Mouse (Mus musculus): Measurements from ENCODE around the gene Cybc1. TPM values are rescaled to one million over a fixed set of nuclear protein-coding genes. Genes with fewer than 3 reads are reported as not detected.

Gene Cybc1
- polyA plus RNA-seq, 1 experiment from 2014 or later = 40.6 TPM

- Histone ChIP-seq H3K27me3 (ENCODE audit: control insufficient read depth, insufficient read depth, low read length) (no peaks in the 10 kb centered on the region), H3K4me3 (ENCODE audit: low read depth, low read length) (peak overlapping the region; percentile 68), H3K4me2 (replicated peaks; ENCODE audit: low read depth, low read length) (peak overlapping the region; percentile 56), H3K9ac (replicated peaks; ENCODE audit: low read depth, low read length) (peak overlapping the region; percentile 59), H3K27ac (ENCODE audit: low read length) (peak overlapping the region; percentile 81), H3K9me3 (ENCODE audit: control insufficient read depth, low read depth, low read length) (no peaks in the 10 kb centered on the region), H3K36me3 (ENCODE audit: control insufficient read depth, insufficient read depth, low read length) (peaks cover 22% of the 10 kb centered on the region; the same call in 1 of the 2 replicates), H3K4me1 (ENCODE audit: control insufficient read depth, insufficient read depth, low read length) (peaks cover 20% of the 10 kb centered on the region; the same call in 1 of the 2 replicates)
- ATAC-seq (ENCODE audit: insufficient number of reproducible peaks, insufficient read depth, low FRiP score, low read depth) = peak; percentile 42; the same call in 1 of the 2 replicates
- 4% methylated on average over 28 of the region's 28 CpGs for WGBS
Observed at GRCm38 (mm10) chr11:121237345-121238128, 8.4 kb upstream of the Cybc1 start.

GRCm38 (mm10) chr11:121236564-121237344 lies 7.6 kb upstream of the Cybc1 start, which contains the start of gene Narf:
TSS of gene Narf (plus strand) at chr11:121237253.
- Histone ChIP-seq H3K9me3 (ENCODE audit: control insufficient read depth, low read depth, low read length) (no peaks in the 10 kb centered on the region), H3K36me3 (ENCODE audit: control insufficient read depth, insufficient read depth, low read length) (peaks cover 15% of the 10 kb centered on the region; the same call in 1 of the 2 replicates), H3K4me1 (ENCODE audit: control insufficient read depth, insufficient read depth, low read length) (peaks cover 20% of the 10 kb centered on the region; the same call in 1 of the 2 replicates), H3K9ac (replicated peaks; ENCODE audit: low read depth, low read length) (peak within 1 kb of the TSS; percentile 59), H3K27me3 (ENCODE audit: control insufficient read depth, insufficient read depth, low read length) (no peaks in the 10 kb centered on the region), H3K27ac (ENCODE audit: low read length) (peak within 1 kb of the TSS; percentile 99), H3K4me3 (ENCODE audit: low read depth, low read length) (peak within 1 kb of the TSS; percentile 68), H3K4me2 (replicated peaks; ENCODE audit: low read depth, low read length) (peak within 1 kb of the TSS; percentile 56)
- under 1% methylated on average over 50 of the region's 50 CpGs for WGBS
- ATAC-seq (ENCODE audit: insufficient number of reproducible peaks, insufficient read depth, low FRiP score, low read depth) = peak; percentile 100

GRCm38 (mm10) chr11:121235475-121236238 lies 6.5 kb upstream of the Cybc1 start:
- Histone ChIP-seq H3K36me3 (ENCODE audit: control insufficient read depth, insufficient read depth, low read length) (peaks cover 10% of the 10 kb centered on the region; the same call in 1 of the 2 replicates), H3K4me3 (ENCODE audit: low read depth, low read length) (0 out of 2 replicates have a peak overlapping the region, but pooled peaks have one; percentile 68), H3K9me3 (ENCODE audit: control insufficient read depth, low read depth, low read length) (no peaks in the 10 kb centered on the region), H3K27ac (ENCODE audit: low read length) (peak overlapping the region; percentile 99), H3K4me1 (ENCODE audit: control insufficient read depth, insufficient read depth, low read length) (peaks cover 20% of the 10 kb centered on the region; the same call in 1 of the 2 replicates), H3K27me3 (ENCODE audit: control insufficient read depth, insufficient read depth, low read length) (no peaks in the 10 kb centered on the region), H3K4me2 (replicated peaks; ENCODE audit: low read depth, low read length) (peak overlapping the region; percentile 35), H3K9ac (replicated peaks; ENCODE audit: low read depth, low read length) (no peak overlapping the region)
- no peak for ATAC-seq (ENCODE audit: insufficient number of reproducible peaks, insufficient read depth, low FRiP score, low read depth)
- 26% methylated on average over 9 of the region's 9 CpGs for WGBS

- no peak for ATAC-seq (ENCODE audit: insufficient number of reproducible peaks, insufficient read depth, low FRiP score, low read depth)
- no peak overlapping the region for H3K27ac ChIP-seq (ENCODE audit: low read length)
Observed at GRCm38 (mm10) chr11:121232706-121233105, 3.6 kb upstream of the Cybc1 start.

GRCm38 (mm10) chr11:121231628-121232291 lies 2.6 kb upstream of the Cybc1 start:
- no peak overlapping the region for H3K4me3 ChIP-seq (ENCODE audit: low read depth, low read length)
- H3K9ac ChIP-seq (replicated peaks; ENCODE audit: low read depth, low read length) = no peak overlapping the region
- H3K9me3 ChIP-seq (ENCODE audit: control insufficient read depth, low read depth, low read length) = no peaks in the 10 kb centered on the region
- no peak for ATAC-seq (ENCODE audit: insufficient number of reproducible peaks, insufficient read depth, low FRiP score, low read depth)
- 48% methylated on average over 4 of the region's 4 CpGs for WGBS
- H3K4me1 ChIP-seq (ENCODE audit: control insufficient read depth, insufficient read depth, low read length) = peaks cover 17% of the 10 kb centered on the region
- H3K27me3 ChIP-seq (ENCODE audit: control insufficient read depth, insufficient read depth, low read length) = no peaks in the 10 kb centered on the region
- no peak overlapping the region; the same call in 1 of the 2 replicates for H3K27ac ChIP-seq (ENCODE audit: low read length)
- no peaks in the 10 kb centered on the region for H3K36me3 ChIP-seq (ENCODE audit: control insufficient read depth, insufficient read depth, low read length)
- no peak overlapping the region for H3K4me2 ChIP-seq (replicated peaks; ENCODE audit: low read depth, low read length)

More at GRCm38 (mm10) chr11:121232706-121233105, 3.6 kb upstream of the Cybc1 start:
- Histone ChIP-seq H3K4me1 (ENCODE audit: control insufficient read depth, insufficient read depth, low read length) (peaks cover 16% of the 10 kb centered on the region), H3K4me2 (replicated peaks; ENCODE audit: low read depth, low read length) (no peak overlapping the region), H3K27me3 (ENCODE audit: control insufficient read depth, insufficient read depth, low read length) (no peaks in the 10 kb centered on the region), H3K9me3 (ENCODE audit: control insufficient read depth, low read depth, low read length) (no peaks in the 10 kb centered on the region), H3K36me3 (ENCODE audit: control insufficient read depth, insufficient read depth, low read length) (no peaks in the 10 kb centered on the region), H3K4me3 (ENCODE audit: low read depth, low read length) (no peak overlapping the region), H3K9ac (replicated peaks; ENCODE audit: low read depth, low read length) (no peak overlapping the region)
- 39% methylated on average over 4 of the region's 4 CpGs for WGBS

- H3K27ac ChIP-seq (ENCODE audit: low read length) = no peak overlapping the region
- H3K4me3 ChIP-seq (ENCODE audit: low read depth, low read length) = no peak overlapping the region
- H3K27me3 ChIP-seq (ENCODE audit: control insufficient read depth, insufficient read depth, low read length) = no peaks in the 10 kb centered on the region
- H3K36me3 ChIP-seq (ENCODE audit: control insufficient read depth, insufficient read depth, low read length) = 0 out of 2 replicates have a peak, but pooled peaks cover 4% of the 10 kb centered on the region
- no peak for ATAC-seq (ENCODE audit: insufficient number of reproducible peaks, insufficient read depth, low FRiP score, low read depth)
- H3K4me2 ChIP-seq (replicated peaks; ENCODE audit: low read depth, low read length) = no peak overlapping the region
- WGBS = 78% methylated on average over 4 of the region's 4 CpGs
- H3K9ac ChIP-seq (replicated peaks; ENCODE audit: low read depth, low read length) = no peak overlapping the region
- no peaks in the 10 kb centered on the region for H3K9me3 ChIP-seq (ENCODE audit: control insufficient read depth, low read depth, low read length)
- peaks cover 22% of the 10 kb centered on the region for H3K4me1 ChIP-seq (ENCODE audit: control insufficient read depth, insufficient read depth, low read length)
Observed at GRCm38 (mm10) chr11:121231191-121231590, 2.1 kb upstream of the Cybc1 start.

- peak overlapping the region; percentile 47 for H3K9ac ChIP-seq (replicated peaks; ENCODE audit: low read depth, low read length)
- ATAC-seq (ENCODE audit: insufficient number of reproducible peaks, insufficient read depth, low FRiP score, low read depth) = peak; percentile 10; the same call in 1 of the 2 replicates
- H3K9me3 ChIP-seq (ENCODE audit: control insufficient read depth, low read depth, low read length) = no peaks in the 10 kb centered on the region
- no peaks in the 10 kb centered on the region for H3K27me3 ChIP-seq (ENCODE audit: control insufficient read depth, insufficient read depth, low read length)
- H3K4me1 ChIP-seq (ENCODE audit: control insufficient read depth, insufficient read depth, low read length) = peaks cover 15% of the 10 kb centered on the region
- H3K27ac ChIP-seq (ENCODE audit: low read length) = peak overlapping the region; percentile 72; the same call in 1 of the 2 replicates
- 26% methylated on average over 21 of the region's 21 CpGs for WGBS
- peak overlapping the region; percentile 75 for H3K4me2 ChIP-seq (replicated peaks; ENCODE audit: low read depth, low read length)
- H3K36me3 ChIP-seq (ENCODE audit: control insufficient read depth, insufficient read depth, low read length) = peaks cover 27% of the 10 kb centered on the region
- peak overlapping the region; percentile 67 for H3K4me3 ChIP-seq (ENCODE audit: low read depth, low read length)
Observed at GRCm38 (mm10) chr11:121228129-121229017, 749 bp downstream of the Cybc1 start.
